Mouse (Mus musculus) heart, embryonic 13.5 days (tissue): ENCODE results near the gene Gatb. TPM values are rescaled to one million over a fixed set of nuclear protein-coding genes. Genes with fewer than 3 reads are reported as not detected.

Experiments
- ATAC-seq: fragments of 200-750 bp; cut with Nextera tagmentation; 2 replicates; pipeline ENCODE4 v1.8.0; 2017; ENCODE audit warnings: moderate TSS enrichment; ENCODE audit not compliant: insufficient number of reproducible peaks, low FRiP score, low TSS enrichment; ENCODE audit errors: extremely low read depth
- H3K27ac ChIP-seq: fragments of 300-500 bp; sonication (generic); replicated peaks from 2 replicates; pipeline ENCODE4 v1.5.1; 2015; ENCODE audit warnings: moderate library complexity, mild to moderate bottlenecking, inconsistent platforms
- H3K27me3 ChIP-seq: fragments of 300-500 bp; sonication (generic); replicated peaks from 2 replicates; pipeline ENCODE4 v1.6.1; 2015; ENCODE audit warnings: mild to moderate bottlenecking, inconsistent platforms
- H3K36me3 ChIP-seq: fragments of 300-500 bp; sonication (generic); 2 replicates; pipeline ENCODE4 v1.6.1; 2015; ENCODE audit warnings: mild to moderate bottlenecking, inconsistent platforms
- H3K4me1 ChIP-seq: fragments of 300-500 bp; sonication (generic); 2 replicates; pipeline ENCODE4 v1.6.1; 2015; ENCODE audit warnings: inconsistent platforms
- H3K4me2 ChIP-seq: fragments of 300-500 bp; sonication (generic); 2 replicates; pipeline ENCODE4 v1.6.1; 2015; ENCODE audit warnings: inconsistent platforms, mild to moderate bottlenecking, moderate library complexity
- H3K4me3 ChIP-seq: fragments of 300-500 bp; sonication (generic); 2 replicates; pipeline ENCODE4 v1.5.1; 2015; ENCODE audit warnings: moderate library complexity, mild to moderate bottlenecking, inconsistent platforms
- H3K9ac ChIP-seq: fragments of 300-500 bp; sonication (generic); 2 replicates; pipeline ENCODE4 v1.6.1; 2015; ENCODE audit warnings: inconsistent platforms, mild to moderate bottlenecking, moderate library complexity
- H3K9me3 ChIP-seq: fragments of 300-500 bp; sonication (generic); 2 replicates; pipeline ENCODE4 v1.6.1; 2016; ENCODE audit warnings: inconsistent platforms
- WGBS: fragments of 180-500 bp; shearing (Covaris S2); methylation state at CpG from one replicate; pipeline ENCODE4 v1.1.7; 2015; ENCODE audit warnings: mixed read lengths; 5-methylcytosine and 5-hydroxymethylcytosine counted together
- polyA plus RNA-seq: library from polyadenylated mRNA; unstranded; fragments of >200 nt; fragmentation: Nextera tagmentation; extraction: Ambion mirVana; gene quantifications from 2 replicates; pipeline ENCODE4 v1.2.1, GENCODE M21; 2015

Gatb gene
- 35.0 and 35.1 TPM in 2 replicates for polyA plus RNA-seq

GRCm38 (mm10) chr3:85573864-85574830, at the start of gene Gatb:
Gene Gatb, plus strand, starts transcription at chr3:85574119.
- Histone ChIP-seq H3K4me2 (peak within 1 kb of the TSS; percentile 76), H3K36me3 (peaks cover 9% of the 10 kb centered on the region; the same call in 1 of the 2 replicates), H3K27me3 (no peaks in the 10 kb centered on the region), H3K9ac (peak within 1 kb of the TSS; percentile 88), H3K9me3 (no peaks in the 10 kb centered on the region), H3K27ac (peak within 1 kb of the TSS; percentile 81), H3K4me1 (peaks cover 4% of the 10 kb centered on the region), H3K4me3 (peak within 1 kb of the TSS; percentile 68)
- ATAC-seq: peak; percentile 98
- 2% methylated on average over 41 of the region's 41 CpGs for WGBS

GRCm38 (mm10) chr3:85530601-85531161, 43.2 kb upstream of the Gatb start:
- Histone ChIP-seq H3K9me3 (no peaks in the 10 kb centered on the region), H3K9ac (no peak overlapping the region), H3K4me1 (peaks cover 4% of the 10 kb centered on the region; the same call in 1 of the 2 replicates), H3K4me3 (no peak overlapping the region), H3K27me3 (no peaks in the 10 kb centered on the region), H3K27ac (no peak overlapping the region), H3K4me2 (no peak overlapping the region), H3K36me3 (no peaks in the 10 kb centered on the region)
- WGBS: 78% methylated on average over 8 of the region's 8 CpGs
- ATAC-seq: no peak

- Histone ChIP-seq H3K4me3 (no peak overlapping the region), H3K36me3 (no peaks in the 10 kb centered on the region), H3K9me3 (no peaks in the 10 kb centered on the region), H3K27ac (no peak overlapping the region), H3K4me2 (no peak overlapping the region), H3K9ac (no peak overlapping the region), H3K4me1 (peaks cover 4% of the 10 kb centered on the region; the same call in 1 of the 2 replicates), H3K27me3 (no peaks in the 10 kb centered on the region)
- no peak for ATAC-seq
- 79% methylated on average over 3 of the region's 3 CpGs for WGBS
Measured at GRCm38 (mm10) chr3:85532376-85532775, 41.5 kb upstream of the Gatb start.

GRCm38 (mm10) chr3:85535042-85535441, 38.9 kb upstream of the Gatb start:
- no peak for ATAC-seq
- 83% methylated on average over 3 of the region's 3 CpGs for WGBS
- H3K27ac ChIP-seq: no peak overlapping the region

GRCm38 (mm10) chr3:85535621-85536520, 38.0 kb upstream of the Gatb start:
- Histone ChIP-seq H3K4me3 (no peak overlapping the region), H3K9ac (no peak overlapping the region), H3K27me3 (no peaks in the 10 kb centered on the region), H3K9me3 (no peaks in the 10 kb centered on the region), H3K36me3 (no peaks in the 10 kb centered on the region), H3K27ac (no peak overlapping the region), H3K4me1 (0 out of 2 replicates have a peak, but pooled peaks cover 4% of the 10 kb centered on the region), H3K4me2 (no peak overlapping the region)
- 84% methylated on average over 11 of the region's 11 CpGs for WGBS
- ATAC-seq: no peak

More at GRCm38 (mm10) chr3:85535042-85535441, 38.9 kb upstream of the Gatb start:
- Histone ChIP-seq H3K36me3 (no peaks in the 10 kb centered on the region), H3K4me2 (no peak overlapping the region), H3K4me3 (no peak overlapping the region), H3K9me3 (no peaks in the 10 kb centered on the region), H3K9ac (no peak overlapping the region), H3K4me1 (0 out of 2 replicates have a peak, but pooled peaks cover 4% of the 10 kb centered on the region), H3K27me3 (no peaks in the 10 kb centered on the region)

GRCm38 (mm10) chr3:85542765-85543164, 31.2 kb upstream of the Gatb start:
- H3K27me3 ChIP-seq: no peaks in the 10 kb centered on the region
- no peak for ATAC-seq
- 63% methylated on average over 3 of the region's 3 CpGs for WGBS
- no peaks in the 10 kb centered on the region for H3K4me1 ChIP-seq
- no peak overlapping the region for H3K4me2 ChIP-seq
- H3K4me3 ChIP-seq: no peak overlapping the region
- H3K9ac ChIP-seq: no peak overlapping the region
- H3K36me3 ChIP-seq: no peaks in the 10 kb centered on the region
- H3K9me3 ChIP-seq: no peaks in the 10 kb centered on the region
- H3K27ac ChIP-seq: no peak overlapping the region

- Histone ChIP-seq H3K27me3 (no peaks in the 10 kb centered on the region), H3K4me3 (no peak overlapping the region), H3K4me1 (no peaks in the 10 kb centered on the region), H3K36me3 (no peaks in the 10 kb centered on the region), H3K9me3 (no peaks in the 10 kb centered on the region), H3K9ac (no peak overlapping the region), H3K27ac (no peak overlapping the region), H3K4me2 (no peak overlapping the region)
- WGBS: 44% methylated on average over 2 of the region's 2 CpGs
- ATAC-seq: no peak
Measured at GRCm38 (mm10) chr3:85543652-85544051, 30.3 kb upstream of the Gatb start.

- Histone ChIP-seq H3K9me3 (peaks cover 2% of the 10 kb centered on the region; the same call in 1 of the 2 replicates), H3K4me2 (no peak overlapping the region), H3K4me3 (no peak overlapping the region), H3K27ac (no peak overlapping the region), H3K9ac (no peak overlapping the region), H3K27me3 (no peaks in the 10 kb centered on the region), H3K36me3 (no peaks in the 10 kb centered on the region), H3K4me1 (peaks cover 35% of the 10 kb centered on the region)
- ATAC-seq: no peak
- 70% methylated on average over 4 of the region's 4 CpGs for WGBS
Measured at GRCm38 (mm10) chr3:85550312-85550711, 23.6 kb upstream of the Gatb start.

GRCm38 (mm10) chr3:85551352-85551751, 22.6 kb upstream of the Gatb start:
- no peak overlapping the region for H3K4me3 ChIP-seq
- no peaks in the 10 kb centered on the region for H3K27me3 ChIP-seq
- WGBS: 35% methylated on average over 2 of the region's 2 CpGs
- H3K4me1 ChIP-seq: peaks cover 35% of the 10 kb centered on the region
- peaks cover 2% of the 10 kb centered on the region; the same call in 1 of the 2 replicates for H3K9me3 ChIP-seq
- no peak overlapping the region for H3K9ac ChIP-seq
- no peaks in the 10 kb centered on the region for H3K36me3 ChIP-seq
- no peak for ATAC-seq
- no peak overlapping the region; the same call in 1 of the 2 replicates for H3K4me2 ChIP-seq
- peak overlapping the region; percentile 75 for H3K27ac ChIP-seq

- no peak for ATAC-seq
- H3K36me3 ChIP-seq: no peaks in the 10 kb centered on the region
- WGBS: 80% methylated on average over 6 of the region's 6 CpGs
Measured at GRCm38 (mm10) chr3:85553731-85554277, 20.1 kb upstream of the Gatb start.

More at GRCm38 (mm10) chr3:85553731-85554277, 20.1 kb upstream of the Gatb start:
- Histone ChIP-seq H3K9ac (no peak overlapping the region), H3K27ac (no peak overlapping the region), H3K4me2 (no peak overlapping the region), H3K27me3 (no peaks in the 10 kb centered on the region), H3K4me1 (peaks cover 35% of the 10 kb centered on the region), H3K4me3 (no peak overlapping the region), H3K9me3 (peaks cover 2% of the 10 kb centered on the region; the same call in 1 of the 2 replicates)
